Comparison of ENCODE assay signal across 19 mouse cellular contexts in the genomic region with DNA sequence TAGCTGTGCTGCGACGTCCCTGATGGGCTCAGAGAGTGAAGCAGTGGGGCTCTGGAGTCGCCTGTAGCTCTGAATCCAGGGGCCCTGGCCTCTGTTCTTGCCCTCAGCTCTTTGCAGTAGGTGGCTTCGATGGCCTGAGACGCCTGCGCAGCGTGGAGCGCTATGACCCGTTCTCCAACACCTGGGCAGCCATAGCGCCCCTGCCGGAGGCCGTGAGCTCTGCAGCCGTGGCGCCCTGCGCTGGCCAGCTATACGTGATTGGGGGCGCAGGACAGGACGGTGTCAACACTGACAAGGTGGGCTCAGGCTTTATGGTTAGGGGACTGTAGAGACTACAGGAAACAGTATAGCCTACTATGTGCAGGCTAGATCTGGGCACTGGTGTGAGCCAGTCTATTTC. TPM values are rescaled to one million over a fixed set of nuclear protein-coding genes. Genes with fewer than 3 reads are reported as not detected.
DNase-seq lines count a peak whose midpoint lies in the region; ATAC-seq and TF ChIP-seq lines count a peak whose summit lies in the region.
"Had no signal": no experiment of that assay in that cellular context is flagged by ENCODE, and none has a peak within 500 bp of the region (broad histone marks: within the 10 kb centered on the region; RNA-seq: fewer than 3 reads in every experiment).

No protein-coding gene starts in this region.

- intact Hi-C loops in gastrocnemius, adult 2 months (cut with DNase I): no loop called here

- no peaks in the 10 kb centered on the region for H3K27me3 ChIP-seq in midbrain, postnatal 0 days (ENCODE audit: insufficient read depth, low read length)
- peaks cover 21% of the 10 kb centered on the region for H3K27me3 ChIP-seq in midbrain, embryonic 11.5 days (ENCODE audit: control insufficient read depth, insufficient read depth, low read length)
- H3K27me3 ChIP-seq in stomach, postnatal 0 days (ENCODE audit: control insufficient read depth, insufficient read depth, low read length): no peaks in the 10 kb centered on the region
- H3K27me3 ChIP-seq: CH12.LX; embryonic facial prominence, embryonic 13.5 days; kidney, embryonic 15.5 days; limb, embryonic 15.5 days; lung, embryonic 15.5 days; midbrain, embryonic 15.5 days had no signal

- ATAC-seq in midbrain, postnatal 0 days (ENCODE audit: low FRiP score): no peak
- no peak for ATAC-seq in midbrain, embryonic 11.5 days (ENCODE audit: low FRiP score)
- no peak for ATAC-seq in stomach, postnatal 0 days (ENCODE audit: low FRiP score, low TSS enrichment)
- ATAC-seq: midbrain, embryonic 15.5 days had no signal

- no peak for TF ChIP-seq EP300 in stomach, postnatal 0 days (optimal IDR thresholded peaks at IDR 0.05)

- H3K27ac ChIP-seq in gastrocnemius, adult 2 months: no peak overlapping the region
- H3K27ac ChIP-seq in midbrain, postnatal 0 days (ENCODE audit: low read depth, low read length): no peak overlapping the region
- no peak overlapping the region for H3K27ac ChIP-seq in midbrain, embryonic 11.5 days (ENCODE audit: low read depth, low read length)
- H3K27ac ChIP-seq in stomach, postnatal 0 days (replicated peaks): no peak overlapping the region
- H3K27ac ChIP-seq: embryonic facial prominence, embryonic 13.5 days; kidney, embryonic 15.5 days; limb, embryonic 15.5 days; lung, embryonic 15.5 days; midbrain, embryonic 15.5 days had no signal

- H3K36me3 ChIP-seq in midbrain, postnatal 0 days (ENCODE audit: insufficient read depth, low read length): peaks cover 13% of the 10 kb centered on the region
- H3K36me3 ChIP-seq in midbrain, embryonic 11.5 days (ENCODE audit: control insufficient read depth, insufficient read depth, low read length): peaks cover 12% of the 10 kb centered on the region
- H3K36me3 ChIP-seq in stomach, postnatal 0 days (ENCODE audit: control insufficient read depth, insufficient read depth, low read length): peaks cover 6% of the 10 kb centered on the region; the same call in 1 of the 2 replicates

- DNase-seq in gastrocnemius, adult 2 months: peak; percentile 18
- DNase-seq in gastrocnemius, postnatal 25 days: no peak
- peak; percentile 15 for DNase-seq in kidney, postnatal 10 days
- no peak for DNase-seq in kidney, postnatal 36 days
- no peak for DNase-seq in midbrain, postnatal 0 days (ENCODE audit: low spot score)
- no peak for DNase-seq in midbrain, embryonic 11.5 days (ENCODE audit: low spot score, missing footprints)
- no peak for DNase-seq in stomach, postnatal 0 days (ENCODE audit: low spot score)
- no peak for DNase-seq in ovary, adult 18-20 months (ENCODE audit: low spot score)
- DNase-seq: adrenal gland, postnatal 25 days; cerebellum, adult 2 months; gastrocnemius, postnatal 36 days; layer of hippocampus, adult 9-11 months; thymus, postnatal 36 days had no signal

- peaks cover 6% of the 10 kb centered on the region; the same call in 1 of the 2 replicates for H3K4me1 ChIP-seq in midbrain, postnatal 0 days (ENCODE audit: insufficient read depth, low read length)
- peaks cover 11% of the 10 kb centered on the region for H3K4me1 ChIP-seq in midbrain, embryonic 11.5 days (ENCODE audit: control insufficient read depth, insufficient read depth, low read length)
- peaks cover 2% of the 10 kb centered on the region; the same call in 1 of the 2 replicates for H3K4me1 ChIP-seq in stomach, postnatal 0 days (replicated peaks; ENCODE audit: control insufficient read depth, insufficient read depth)

- peak; percentile 12; the same call in 1 of the 2 replicates for TF ChIP-seq CTCF in gastrocnemius, adult 2 months (IDR thresholded peaks at IDR 0.05)
- peak; percentile 31 for TF ChIP-seq CTCF in midbrain, postnatal 0 days (IDR thresholded peaks at IDR 0.05)
- TF ChIP-seq CTCF in stomach, postnatal 0 days (IDR thresholded peaks at IDR 0.05; ENCODE audit: low read depth): peak; percentile 43; the same call in 1 of the 2 replicates

- H3K9ac ChIP-seq in midbrain, postnatal 0 days (replicated peaks; ENCODE audit: low read length, poor library complexity, severe bottlenecking): no peak overlapping the region
- H3K9ac ChIP-seq in midbrain, embryonic 11.5 days (ENCODE audit: low read length): no peak overlapping the region
- no peak overlapping the region for H3K9ac ChIP-seq in stomach, postnatal 0 days (ENCODE audit: low read length)
- H3K9ac ChIP-seq: embryonic facial prominence, embryonic 13.5 days; kidney, embryonic 15.5 days; limb, embryonic 15.5 days; lung, embryonic 15.5 days; midbrain, embryonic 15.5 days had no signal

- H3K9me3 ChIP-seq in midbrain, postnatal 0 days (ENCODE audit: low read length): no peaks in the 10 kb centered on the region
- no peaks in the 10 kb centered on the region for H3K9me3 ChIP-seq in midbrain, embryonic 11.5 days (ENCODE audit: control insufficient read depth, low read length)
- no peaks in the 10 kb centered on the region for H3K9me3 ChIP-seq in stomach, postnatal 0 days (ENCODE audit: control insufficient read depth, low read length)
- H3K9me3 ChIP-seq: embryonic facial prominence, embryonic 13.5 days; kidney, embryonic 15.5 days; limb, embryonic 15.5 days; lung, embryonic 15.5 days; midbrain, embryonic 15.5 days had no signal

- H3K4me3 ChIP-seq in gastrocnemius, adult 2 months: no peak overlapping the region
- H3K4me3 ChIP-seq in midbrain, postnatal 0 days (ENCODE audit: low read depth, low read length): no peak overlapping the region
- H3K4me3 ChIP-seq in midbrain, embryonic 11.5 days (ENCODE audit: low read depth, low read length): no peak overlapping the region
- H3K4me3 ChIP-seq in stomach, postnatal 0 days (ENCODE audit: low read depth, low read length): no peak overlapping the region
- H3K4me3 ChIP-seq: embryonic facial prominence, embryonic 13.5 days; kidney, embryonic 15.5 days; limb, embryonic 15.5 days; lung, embryonic 15.5 days; midbrain, embryonic 15.5 days had no signal

- WGBS in midbrain, postnatal 0 days: 66% methylated on average over 18 of the region's 18 CpGs
- 63% methylated on average over 18 of the region's 18 CpGs for WGBS in midbrain, embryonic 11.5 days
- 73% methylated on average over 18 of the region's 18 CpGs for WGBS in stomach, postnatal 0 days

- no peak overlapping the region for H3K4me2 ChIP-seq in midbrain, postnatal 0 days (ENCODE audit: low read depth, low read length, poor library complexity, severe bottlenecking)
- H3K4me2 ChIP-seq in midbrain, embryonic 11.5 days: no peak overlapping the region
- no peak overlapping the region for H3K4me2 ChIP-seq in stomach, postnatal 0 days (replicated peaks; ENCODE audit: low read depth)
- H3K4me2 ChIP-seq: embryonic facial prominence, embryonic 13.5 days; kidney, embryonic 15.5 days; limb, embryonic 15.5 days; lung, embryonic 15.5 days; midbrain, embryonic 15.5 days had no signal

RNA-seq across cellular contexts. Expression of gene Klhl35, which starts 5.8 kb away (rescaled TPM):
- total RNA-seq in gastrocnemius, adult 2 months (2021): not detected
- not detected for total RNA-seq in gastrocnemius, postnatal 25 days (2021)
- 1.4 and 3.9 TPM in 2 replicates for total RNA-seq in midbrain, postnatal 0 days (2014; rRNA removed)
- 2.1 and 2.4 TPM in 2 replicates for polyA plus RNA-seq in midbrain, postnatal 0 days (2015; fragmentation: Nextera tagmentation; extraction: Ambion mirVana)
- 22.5 and 22.9 TPM in 2 replicates for polyA plus RNA-seq in midbrain, embryonic 11.5 days (2014; fragmentation: Nextera tagmentation; extraction: Ambion mirVana)
- 0.97 and 1.3 TPM in 2 replicates for polyA plus RNA-seq in stomach, postnatal 0 days (2015; fragmentation: Nextera tagmentation; extraction: Ambion mirVana)
- total RNA-seq: CH12.LX; gastrocnemius, postnatal 36 days had no signal

RNA-seq across cellular contexts. Expression of gene Rps3, which starts 12.0 kb away (rescaled TPM):
- 100 to 1,000 TPM; 242 to 287 TPM for total RNA-seq in gastrocnemius, adult 2 months (2021)
- 100 to 1,000 TPM; 239 to 240 TPM for total RNA-seq in gastrocnemius, postnatal 25 days (2021)
- total RNA-seq in midbrain, postnatal 0 days (2014; rRNA removed): 440 and 661 TPM in 2 replicates
- 440 and 453 TPM in 2 replicates for polyA plus RNA-seq in midbrain, postnatal 0 days (2015; fragmentation: Nextera tagmentation; extraction: Ambion mirVana)
- 716 and 724 TPM in 2 replicates for polyA plus RNA-seq in midbrain, embryonic 11.5 days (2014; fragmentation: Nextera tagmentation; extraction: Ambion mirVana)
- 688 and 733 TPM in 2 replicates for polyA plus RNA-seq in stomach, postnatal 0 days (2015; fragmentation: Nextera tagmentation; extraction: Ambion mirVana)

Comparison
In these comparisons a context has a peak if more than half of its experiments do, and no peak if none do; other contexts are left out.
1. DNase-seq: peak in gastrocnemius, adult 2 months (single experiment) and kidney, postnatal 10 days (single experiment); none in gastrocnemius, postnatal 25 days (single experiment), kidney, postnatal 36 days (0 of 2), midbrain, postnatal 0 days (single experiment), midbrain, embryonic 11.5 days (single experiment), stomach, postnatal 0 days (single experiment) and ovary, adult 18-20 months (single experiment).
2. Peak in every context shown above with its lines, with median percentiles within 50 percentile points of each other: CTCF ChIP-seq.